Mouse (Mus musculus): ENCODE data around the gene Hyal3.

- TF ChIP-seq ZC3H11A (IDR thresholded peaks at IDR 0.05; ENCODE audit: borderline replicate concordance, low read depth, low read length), result no peak
- TF ChIP-seq MAFK (IDR thresholded peaks at IDR 0.05; ENCODE audit: insufficient read depth, low read depth, low read length), result no peak
Observed at GRCm38 (mm10) chr9:107542721-107543120, 37.9 kb upstream of the Hyal3 start.

Data from ES-E14 (cell line).